Mouse (Mus musculus) neural tube, embryonic 14.5 days (tissue): ENCODE results near the gene Anp32a. TPM values are rescaled to one million over a fixed set of nuclear protein-coding genes. Genes with fewer than 3 reads are reported as not detected.

Source experiments
- ATAC-seq: fragments of 200-750 bp; cut with Nextera tagmentation; 2 replicates; pipeline ENCODE4 v1.8.0; 2017; ENCODE audit warnings: low read depth, mild to moderate bottlenecking, moderate TSS enrichment, moderate library complexity
- H3K27ac ChIP-seq: fragments of 300-500 bp; sonication (generic); 2 replicates; pipeline ENCODE4 v1.5.1; 2014; ENCODE audit warnings: low read depth, mild to moderate bottlenecking, control low read depth, low read length, moderate library complexity, mixed read lengths
- H3K27me3 ChIP-seq: fragments of 300-500 bp; sonication (generic); 2 replicates; pipeline ENCODE4 v1.6.1; 2014; ENCODE audit warnings: low read length; ENCODE audit not compliant: control insufficient read depth, insufficient read depth
- H3K36me3 ChIP-seq: fragments of 300-500 bp; sonication (generic); 2 replicates; pipeline ENCODE4 v1.6.1; 2014; ENCODE audit warnings: low read length, mixed read lengths; ENCODE audit not compliant: control insufficient read depth, insufficient read depth
- H3K4me1 ChIP-seq: fragments of 300-500 bp; sonication (generic); 2 replicates; pipeline ENCODE4 v1.6.1; 2014; ENCODE audit warnings: low read length; ENCODE audit not compliant: control insufficient read depth, insufficient read depth
- H3K4me2 ChIP-seq: fragments of 300-500 bp; sonication (generic); 2 replicates; pipeline ENCODE4 v1.6.1; 2014; ENCODE audit warnings: mild to moderate bottlenecking, low read depth, low read length, control low read depth
- H3K4me3 ChIP-seq: fragments of 300-500 bp; sonication (generic); 2 replicates; pipeline ENCODE4 v1.5.1; 2014; ENCODE audit warnings: low read depth, low read length, control low read depth, mixed read lengths
- H3K9ac ChIP-seq: fragments of 300-500 bp; sonication (generic); replicated peaks from 2 replicates; pipeline ENCODE4 v1.6.1; 2014; ENCODE audit warnings: low read depth, mild to moderate bottlenecking, control low read depth, low read length, mixed read lengths
- H3K9me3 ChIP-seq: fragments of 300-500 bp; sonication (generic); 2 replicates; pipeline ENCODE4 v1.6.1; 2016; ENCODE audit warnings: low read length; ENCODE audit not compliant: control insufficient read depth
- WGBS: fragments of 180-500 bp; shearing (Covaris S2); extraction: QIAGEN DNeasy Blood & Tissue Kit; methylation state at CpG from one replicate; pipeline ENCODE4 v1.1.7; 2014; 5-methylcytosine and 5-hydroxymethylcytosine counted together
- polyA plus RNA-seq: library from polyadenylated mRNA; unstranded; fragments of >200 nt; fragmentation: Nextera tagmentation; extraction: Ambion mirVana; gene quantifications from 2 replicates; pipeline ENCODE4 v1.2.1, GENCODE M21; 2014

Gene Anp32a
- polyA plus RNA-seq, 1 experiment from 2014 or later: 69.7 TPM

- H3K36me3 ChIP-seq: no peaks in the 10 kb centered on the region
- no peaks in the 10 kb centered on the region for H3K27me3 ChIP-seq
- no peak overlapping the region for H3K4me2 ChIP-seq
- H3K4me1 ChIP-seq: peaks cover 18% of the 10 kb centered on the region
- H3K9ac ChIP-seq: no peak overlapping the region
- no peak for ATAC-seq
- no peak overlapping the region for H3K4me3 ChIP-seq
- no peaks in the 10 kb centered on the region for H3K9me3 ChIP-seq
- H3K27ac ChIP-seq: no peak overlapping the region
- 55% methylated on average over 3 of the region's 4 CpGs for WGBS
Measured at GRCm38 (mm10) chr9:62351200-62351599, 10.1 kb downstream of the Anp32a start.

GRCm38 (mm10) chr9:62353784-62354183 is 12.7 kb downstream of the Anp32a start:
- Histone ChIP-seq H3K9me3 (no peaks in the 10 kb centered on the region), H3K4me1 (peaks cover 5% of the 10 kb centered on the region)

GRCm38 (mm10) chr9:62354838-62355719 is 14.0 kb downstream of the Anp32a start:
- no peaks in the 10 kb centered on the region for H3K27me3 ChIP-seq
- ATAC-seq: no peak
- no peak overlapping the region for H3K9ac ChIP-seq
- H3K4me2 ChIP-seq: no peak overlapping the region
- H3K4me3 ChIP-seq: no peak overlapping the region
- H3K9me3 ChIP-seq: no peaks in the 10 kb centered on the region
- no peaks in the 10 kb centered on the region for H3K4me1 ChIP-seq
- H3K27ac ChIP-seq: no peak overlapping the region
- H3K36me3 ChIP-seq: no peaks in the 10 kb centered on the region
- 79% methylated on average over 16 of the region's 16 CpGs for WGBS

More at GRCm38 (mm10) chr9:62353784-62354183, 12.7 kb downstream of the Anp32a start:
- Histone ChIP-seq H3K27me3 (no peaks in the 10 kb centered on the region), H3K4me3 (no peak overlapping the region), H3K27ac (no peak overlapping the region), H3K36me3 (no peaks in the 10 kb centered on the region), H3K4me2 (no peak overlapping the region), H3K9ac (no peak overlapping the region)
- 55% methylated on average over 7 of the region's 7 CpGs for WGBS
- no peak for ATAC-seq

- no peak for ATAC-seq
- no peak overlapping the region for H3K27ac ChIP-seq
- H3K4me1 ChIP-seq: no peaks in the 10 kb centered on the region
- no peak overlapping the region for H3K4me2 ChIP-seq
- H3K36me3 ChIP-seq: no peaks in the 10 kb centered on the region
- H3K9ac ChIP-seq: no peak overlapping the region
- H3K9me3 ChIP-seq: no peaks in the 10 kb centered on the region
- no peak overlapping the region for H3K4me3 ChIP-seq
- 82% methylated on average over 6 of the region's 6 CpGs for WGBS
- no peaks in the 10 kb centered on the region for H3K27me3 ChIP-seq
Measured at GRCm38 (mm10) chr9:62355763-62356162, 14.7 kb downstream of the Anp32a start.

GRCm38 (mm10) chr9:62357593-62357992 is 16.5 kb downstream of the Anp32a start:
- Histone ChIP-seq H3K4me3 (no peak overlapping the region), H3K27me3 (no peaks in the 10 kb centered on the region), H3K36me3 (no peaks in the 10 kb centered on the region), H3K9me3 (no peaks in the 10 kb centered on the region), H3K4me2 (no peak overlapping the region), H3K9ac (no peak overlapping the region), H3K4me1 (peaks cover 4% of the 10 kb centered on the region; the same call in 1 of the 2 replicates), H3K27ac (no peak overlapping the region)
- 90% methylated on average over 8 of the region's 8 CpGs for WGBS
- no peak for ATAC-seq

GRCm38 (mm10) chr9:62358851-62359250 is 17.8 kb downstream of the Anp32a start:
- ATAC-seq: no peak
- no peak overlapping the region for H3K4me2 ChIP-seq
- WGBS: 82% methylated on average over 9 of the region's 9 CpGs
- H3K4me1 ChIP-seq: peaks cover 16% of the 10 kb centered on the region
- no peaks in the 10 kb centered on the region for H3K27me3 ChIP-seq
- no peak overlapping the region for H3K4me3 ChIP-seq
- no peak overlapping the region for H3K9ac ChIP-seq
- no peaks in the 10 kb centered on the region for H3K36me3 ChIP-seq
- no peaks in the 10 kb centered on the region for H3K9me3 ChIP-seq
- H3K27ac ChIP-seq: no peak overlapping the region

- H3K4me1 ChIP-seq: peaks cover 31% of the 10 kb centered on the region
- H3K27ac ChIP-seq: no peak overlapping the region
- H3K36me3 ChIP-seq: no peaks in the 10 kb centered on the region
- H3K27me3 ChIP-seq: no peaks in the 10 kb centered on the region
- no peak for ATAC-seq
- no peaks in the 10 kb centered on the region for H3K9me3 ChIP-seq
- H3K9ac ChIP-seq: no peak overlapping the region
- H3K4me2 ChIP-seq: no peak overlapping the region
- WGBS: 21% methylated on average over 4 of the region's 4 CpGs
- no peak overlapping the region for H3K4me3 ChIP-seq
Measured at GRCm38 (mm10) chr9:62360889-62361288, 19.8 kb downstream of the Anp32a start.

GRCm38 (mm10) chr9:62362835-62363385 is 21.8 kb downstream of the Anp32a start:
- H3K9ac ChIP-seq: 0 out of 2 replicates have a peak overlapping the region, but pooled peaks have one; percentile 21
- H3K4me1 ChIP-seq: peaks cover 47% of the 10 kb centered on the region

GRCm38 (mm10) chr9:62363619-62364018 is 22.5 kb downstream of the Anp32a start:
- Histone ChIP-seq H3K27ac (peak overlapping the region; percentile 80), H3K9ac (peak overlapping the region; percentile 52), H3K4me2 (peak overlapping the region; percentile 66), H3K9me3 (no peaks in the 10 kb centered on the region), H3K27me3 (no peaks in the 10 kb centered on the region), H3K36me3 (no peaks in the 10 kb centered on the region), H3K4me3 (peak overlapping the region; percentile 26), H3K4me1 (peaks cover 52% of the 10 kb centered on the region)
- WGBS: under 1% methylated on average over 24 of the region's 24 CpGs
- peak; percentile 97 for ATAC-seq

More at GRCm38 (mm10) chr9:62362835-62363385, 21.8 kb downstream of the Anp32a start:
- H3K27me3 ChIP-seq: no peaks in the 10 kb centered on the region
- 0 out of 2 replicates have a peak overlapping the region, but pooled peaks have one; percentile 80 for H3K27ac ChIP-seq
- no peak for ATAC-seq
- peak overlapping the region; percentile 66 for H3K4me2 ChIP-seq
- no peaks in the 10 kb centered on the region for H3K9me3 ChIP-seq
- 34% methylated on average over 11 of the region's 11 CpGs for WGBS
- H3K36me3 ChIP-seq: no peaks in the 10 kb centered on the region
- H3K4me3 ChIP-seq: no peak overlapping the region
